Mouse (Mus musculus) leukemia stem cell, adult 10-12 weeks (primary cell): Measurements from ENCODE around the gene Ncapg. TPM values are rescaled to one million over a fixed set of nuclear protein-coding genes. Genes with fewer than 3 reads are reported as not detected.

Source experiments
- polyA plus RNA-seq: library from polyadenylated mRNA; stranded (reverse); fragments of >175 nt; gene quantifications from 2 replicates; pipeline ENCODE4 v1.2.3, GENCODE M21; 2012; ENCODE audit warnings: low replicate concordance

The Ncapg gene
- 1.8 and 9.2 TPM in 2 replicates for polyA plus RNA-seq

DNA sequence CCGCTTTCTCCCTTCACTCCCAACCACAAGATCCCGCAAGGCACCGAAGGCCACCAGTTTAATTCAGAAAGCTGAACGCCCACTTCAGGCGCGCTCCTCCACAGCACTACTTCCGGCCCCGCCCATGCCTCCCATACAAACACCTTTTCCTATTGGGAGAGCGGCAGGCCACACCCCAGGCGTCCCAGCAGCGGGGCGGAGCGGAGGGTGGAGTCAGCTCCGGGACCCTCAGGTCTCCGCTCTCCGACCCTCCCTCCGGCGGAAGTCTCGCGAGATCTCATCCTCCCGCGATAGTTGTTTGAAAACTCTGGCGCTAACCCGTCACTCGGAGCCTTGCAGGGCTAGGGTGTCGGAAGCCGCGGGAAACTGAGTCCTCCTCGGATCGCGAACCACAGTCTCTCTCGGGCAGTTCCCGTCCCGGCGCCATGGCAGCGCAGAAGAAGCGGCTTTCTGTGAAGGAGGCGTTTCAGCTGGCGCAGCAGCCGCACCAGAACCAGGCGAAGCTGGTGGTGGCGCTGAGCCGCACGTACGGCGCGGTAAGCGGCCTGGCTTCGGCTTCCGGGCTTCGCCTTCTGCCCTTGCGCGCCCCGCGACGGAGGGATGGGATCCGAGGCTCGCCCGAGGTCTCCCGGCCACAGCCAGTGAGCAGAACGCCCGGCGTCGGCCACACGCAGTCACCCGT, at the start of gene Ncapg:
TSS of gene Ncapg (plus strand) at position 322 of the 682 bp plus-strand sequence.

GRCm38 (mm10) chr5:45638806-45639714, 30.7 kb upstream of the Ncapg start, which contains the start of gene Fam184b:
TSS of gene Fam184b (minus strand) at chr5:45639614.

Other genes starting within 250 kb of the Ncapg start
- gene Qdpr, start 219.7 kb upstream of the Ncapg start, polyA plus RNA-seq = 30.7 and 47.9 TPM in 2 replicates
- not detected in 2 replicates for gene Clrn2, start 216.2 kb upstream of the Ncapg start, polyA plus RNA-seq
- 7.5 and 17.7 TPM in 2 replicates for gene Lap3, start 176.5 kb upstream of the Ncapg start, polyA plus RNA-seq
- gene Med28, start 149.7 kb upstream of the Ncapg start, polyA plus RNA-seq = 41.9 and 61.9 TPM in 2 replicates
- gene Fam184b, start 30.3 kb upstream of the Ncapg start, polyA plus RNA-seq = 0.20 TPM in 1 of 2 replicates, not detected in the other
- gene Lcorl, start 187.7 kb downstream of the Ncapg start, polyA plus RNA-seq = 2.9 and 7.6 TPM in 2 replicates